Mouse (Mus musculus): ENCODE measurements around the gene Invs. TPM values are rescaled to one million over a fixed set of nuclear protein-coding genes. Genes with fewer than 3 reads are reported as not detected.

Invs gene
- total and polyA plus RNA-seq, 3 experiments, result 2.5 to 2.7 TPM; not detected in 1

- Histone ChIP-seq H3K27ac (ENCODE audit: control insufficient read depth, low read depth, low read length) (no peak overlapping the region), H3K36me3 (ENCODE audit: control insufficient read depth in 1 of 2, insufficient read depth in 2 of 2, low read length in 2 of 2) (no peaks in the 10 kb centered on the region), H3K27me3 (ENCODE audit: control insufficient read depth in 1 of 2, insufficient read depth in 2 of 2, low read length in 2 of 2) (no peaks in the 10 kb centered on the region), H3K9me3 (replicated peaks; ENCODE audit: insufficient read depth, low read length) (no peaks in the 10 kb centered on the region), H3K79me2 (ENCODE audit: control insufficient read depth, insufficient read depth, low read length, poor library complexity) (no peaks in the 10 kb centered on the region), H3K4me3 (ENCODE audit: control insufficient read depth in 1 of 2, insufficient read depth in 1 of 2, low read depth in 2 of 2, low read length in 2 of 2) (peak overlapping the region; percentile 40 to 64), H3K4me1 (ENCODE audit: control insufficient read depth in 1 of 2, insufficient read depth in 2 of 2, low read length in 2 of 2) (peaks cover 0 to 2% of the 10 kb centered on the region in 2 experiments; a peak in 1 of 4 replicates), H3K9ac (ENCODE audit: control insufficient read depth, low read depth, low read length, poor library complexity, severe bottlenecking) (peak overlapping the region; percentile 64)
- DNase-seq (ENCODE audit: low read depth, low spot score), result peak; percentile 88
- peak; percentile 81 for TF ChIP-seq SMC3 (IDR thresholded peaks at IDR 0.05; ENCODE audit: low read depth, low read length)
- no peak for TF ChIP-seq ZMIZ1 (IDR thresholded peaks at IDR 0.05; ENCODE audit: low read depth, low read length)
- TF ChIP-seq HCFC1 (IDR thresholded peaks at IDR 0.05; ENCODE audit: low read depth, low read length), result no peak
- peak; percentile 94 for TF ChIP-seq RAD21 (IDR thresholded peaks at IDR 0.05; ENCODE audit: low read depth, low read length)
- no peak for TF ChIP-seq NELFE (IDR thresholded peaks at IDR 0.05; ENCODE audit: low read depth, low read length)
- TF ChIP-seq EP300 (IDR thresholded peaks at IDR 0.05; ENCODE audit: low read depth in 1 of 2, low read length in 2 of 2), result no peak
- no peak for TF ChIP-seq MAFK (IDR thresholded peaks at IDR 0.05; ENCODE audit: borderline replicate concordance, low read depth, low read length)
- 0 out of 2 replicates have a peak, but pooled peaks have one; percentile 26 for TF ChIP-seq TBP (IDR thresholded peaks at IDR 0.05; ENCODE audit: low read depth, low read length)
- TF ChIP-seq ZC3H11A (IDR thresholded peaks at IDR 0.05; ENCODE audit: low read depth, low read length), result peak; percentile 75
- no peak for TF ChIP-seq USF1 (IDR thresholded peaks at IDR 0.05; ENCODE audit: low read depth, low read length)
- no peak for TF ChIP-seq CHD1 (IDR thresholded peaks at IDR 0.05; ENCODE audit: low read depth, low read length)
- TF ChIP-seq MAZ (IDR thresholded peaks at IDR 0.05; ENCODE audit: low read depth, low read length), result no peak
- TF ChIP-seq GABPA (IDR thresholded peaks at IDR 0.05; ENCODE audit: low read depth, low read length), result no peak
- peak; percentile 91 to 98 (median 95); a peak in 5 of 6 replicates for TF ChIP-seq CTCF (IDR thresholded peaks at IDR 0.05 in 2 of 3, conservative IDR thresholded peaks at IDR 0.05 in 1 of 3; ENCODE audit: control insufficient read depth in 1 of 3, insufficient read depth in 1 of 3, low read depth in 2 of 3, low read length in 3 of 3, poor library complexity in 1 of 3, severe bottlenecking in 1 of 3)
- no peak for TF ChIP-seq SIN3A (IDR thresholded peaks at IDR 0.05; ENCODE audit: low read length)
- TF ChIP-seq GATA1 (IDR thresholded peaks at IDR 0.05; ENCODE audit: low read depth, low read length), result no peak
- TF ChIP-seq ELF1 (IDR thresholded peaks at IDR 0.05; ENCODE audit: low read depth, low read length), result no peak
- no peak for TF ChIP-seq KAT2A (conservative IDR thresholded peaks at IDR 0.05; ENCODE audit: low read depth, low read length)
- no peak for TF ChIP-seq ETS1 (IDR thresholded peaks at IDR 0.05; ENCODE audit: low read depth, low read length)
- TF ChIP-seq MXI1 (IDR thresholded peaks at IDR 0.05; ENCODE audit: low read depth, low read length), result 0 out of 2 replicates have a peak, but pooled peaks have one; percentile 22
- no peak for TF ChIP-seq CHD2 (IDR thresholded peaks at IDR 0.05; ENCODE audit: low read length)
- TF ChIP-seq MYC (IDR thresholded peaks at IDR 0.05; ENCODE audit: low read depth, low read length), result no peak
- TF ChIP-seq POLR2A (IDR thresholded peaks at IDR 0.05; ENCODE audit: control insufficient read depth in 1 of 2, insufficient read depth in 1 of 2, low read depth in 1 of 2, low read length in 2 of 2, poor library complexity in 1 of 2), result no peak
These were observed 127.9 kb downstream of the Invs start for GRCm38 (mm10) chr4:48407350-48408039.
